ENCODE assay signal across 12 mouse cellular contexts in the genomic region with DNA sequence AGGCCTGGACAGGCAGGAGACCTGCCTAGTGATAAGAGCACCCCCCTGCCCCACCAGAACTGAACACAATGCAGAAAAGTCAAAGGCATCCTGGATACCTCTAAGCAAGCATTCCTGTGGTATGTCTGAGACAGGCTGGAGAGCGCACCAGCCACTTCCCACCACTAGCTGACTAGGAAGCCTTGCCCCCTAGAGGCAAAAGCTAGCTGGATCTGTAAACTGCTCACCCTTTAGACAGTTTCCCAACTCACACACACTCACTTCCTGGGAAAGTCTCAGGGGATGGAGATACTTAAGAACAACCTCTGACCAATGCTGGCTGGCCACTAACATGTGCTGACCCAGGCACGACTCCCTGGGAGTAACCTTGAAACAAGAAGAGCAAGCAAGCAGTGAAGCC. TPM values are rescaled to one million over a fixed set of nuclear protein-coding genes. Genes with fewer than 3 reads are reported as not detected.
DNase-seq lines count a peak whose midpoint lies in the region; ATAC-seq and TF ChIP-seq lines count a peak whose summit lies in the region.
"Had no signal": no experiment of that assay in that cellular context is flagged by ENCODE, and none has a peak within 500 bp of the region (broad histone marks: within the 10 kb centered on the region; RNA-seq: fewer than 3 reads in every experiment).

No protein-coding gene starts in this region.

- no peak overlapping the region for H3K4me3 ChIP-seq in liver, embryonic 14.5 days (ENCODE audit: insufficient read depth in 1 of 2, low read depth in 2 of 2, low read length in 2 of 2)
- H3K4me3 ChIP-seq in liver, embryonic 12.5 days, result no peak overlapping the region
- no peak overlapping the region for H3K4me3 ChIP-seq in ES-E14 (ENCODE audit: insufficient read depth in 1 of 2, low read depth in 1 of 2, low read length in 2 of 2, poor library complexity in 1 of 2, severe bottlenecking in 1 of 2)
- H3K4me3 ChIP-seq in embryonic facial prominence, embryonic 14.5 days (ENCODE audit: low read depth, low read length), result no peak overlapping the region
- H3K4me3 ChIP-seq: heart, embryonic 13.5 days; intestine, embryonic 15.5 days; neural tube, embryonic 12.5 days had no signal

- no peaks in the 10 kb centered on the region for H3K4me1 ChIP-seq in liver, embryonic 14.5 days (replicated peaks; ENCODE audit: control insufficient read depth in 2 of 2, insufficient read depth in 2 of 2, low read length in 1 of 2)
- H3K4me1 ChIP-seq in liver, embryonic 12.5 days, result peaks cover 16% of the 10 kb centered on the region
- no peaks in the 10 kb centered on the region; a peak in 1 of 4 replicates for H3K4me1 ChIP-seq in ES-E14 (ENCODE audit: control insufficient read depth in 2 of 2, insufficient read depth in 2 of 2, low read length in 2 of 2, poor library complexity in 1 of 2)
- no peaks in the 10 kb centered on the region for H3K4me1 ChIP-seq in embryonic facial prominence, embryonic 14.5 days (ENCODE audit: control insufficient read depth, insufficient read depth, low read length)

- DNase-seq in heart, adult 18-20 months, result peak; percentile 29 to 57
- DNase-seq in heart, postnatal 4 days, result no peak
- no peak for DNase-seq in liver, embryonic 14.5 days (ENCODE audit: low read depth in 3 of 3, low spot score in 3 of 3)
- peak; percentile 28 for DNase-seq in ES-E14 (ENCODE audit: low read depth, low spot score)
- peak; percentile 46 for DNase-seq in embryonic facial prominence, embryonic 14.5 days (ENCODE audit: low spot score)
- no peak for DNase-seq in c-Kit-positive CD71-positive TER-119-positive erythroid progenitor cells, embryonic 14.5 days (ENCODE audit: low spot score)
- DNase-seq in left cerebral cortex, adult 9 months (ENCODE audit: low spot score in 2 of 2), result no peak
- DNase-seq: thymus, postnatal 25 days had no signal

- no peak overlapping the region for H3K9ac ChIP-seq in liver, embryonic 14.5 days (replicated peaks)
- H3K9ac ChIP-seq in liver, embryonic 12.5 days, result no peak overlapping the region
- H3K9ac ChIP-seq in ES-E14 (ENCODE audit: insufficient read depth, low read depth, low read length, poor library complexity, severe bottlenecking), result no peak overlapping the region
- H3K9ac ChIP-seq in embryonic facial prominence, embryonic 14.5 days (ENCODE audit: low read depth, low read length), result no peak overlapping the region
- H3K9ac ChIP-seq: heart, embryonic 13.5 days; intestine, embryonic 15.5 days; neural tube, embryonic 12.5 days had no signal

- no peak overlapping the region for H3K4me2 ChIP-seq in liver, embryonic 14.5 days (ENCODE audit: low read depth)
- H3K4me2 ChIP-seq in liver, embryonic 12.5 days, result no peak overlapping the region
- H3K4me2 ChIP-seq in embryonic facial prominence, embryonic 14.5 days (ENCODE audit: low read depth, low read length), result no peak overlapping the region
- H3K4me2 ChIP-seq: heart, embryonic 13.5 days; intestine, embryonic 15.5 days; neural tube, embryonic 12.5 days had no signal

- H3K27me3 ChIP-seq in liver, embryonic 14.5 days (ENCODE audit: control insufficient read depth, insufficient read depth, low read length), result no peaks in the 10 kb centered on the region
- H3K27me3 ChIP-seq in liver, embryonic 12.5 days (replicated peaks), result no peaks in the 10 kb centered on the region
- no peaks in the 10 kb centered on the region for H3K27me3 ChIP-seq in embryonic facial prominence, embryonic 14.5 days (replicated peaks; ENCODE audit: control insufficient read depth, insufficient read depth, low read length)
- H3K27me3 ChIP-seq: heart, embryonic 13.5 days; intestine, embryonic 15.5 days; neural tube, embryonic 12.5 days had no signal

- H3K9me3 ChIP-seq in liver, embryonic 14.5 days (ENCODE audit: control insufficient read depth, low read length), result no peaks in the 10 kb centered on the region
- no peaks in the 10 kb centered on the region for H3K9me3 ChIP-seq in liver, embryonic 12.5 days (replicated peaks)
- no peaks in the 10 kb centered on the region for H3K9me3 ChIP-seq in ES-E14 (ENCODE audit: control insufficient read depth, insufficient read depth, low read depth, low read length)
- no peaks in the 10 kb centered on the region for H3K9me3 ChIP-seq in embryonic facial prominence, embryonic 14.5 days (ENCODE audit: control insufficient read depth, low read length)
- H3K9me3 ChIP-seq: heart, embryonic 13.5 days; intestine, embryonic 15.5 days; neural tube, embryonic 12.5 days had no signal

- no peak for ATAC-seq in liver, embryonic 14.5 days (ENCODE audit: insufficient read depth)
- ATAC-seq in liver, embryonic 12.5 days, result no peak
- peak; percentile 64 for ATAC-seq in embryonic facial prominence, embryonic 14.5 days (ENCODE audit: low read depth)
- ATAC-seq: intestine, embryonic 15.5 days had no signal

- 75% methylated on average over 2 of the region's 2 CpGs for WGBS in liver, embryonic 14.5 days (ENCODE audit: insufficient replicate concordance)
- 70% methylated on average over 2 of the region's 2 CpGs for WGBS in liver, embryonic 12.5 days (ENCODE audit: insufficient replicate concordance)
- 69% methylated on average over 2 of the region's 2 CpGs for WGBS in embryonic facial prominence, embryonic 14.5 days

- no peaks in the 10 kb centered on the region; the same call in 1 of the 2 replicates for H3K36me3 ChIP-seq in liver, embryonic 14.5 days (replicated peaks; ENCODE audit: control insufficient read depth, insufficient read depth, low read depth)
- H3K36me3 ChIP-seq in liver, embryonic 12.5 days, result peaks cover 73% of the 10 kb centered on the region
- H3K36me3 ChIP-seq in ES-E14 (ENCODE audit: control insufficient read depth, insufficient read depth, low read length, poor library complexity, severe bottlenecking), result peaks cover 29% of the 10 kb centered on the region
- H3K36me3 ChIP-seq in embryonic facial prominence, embryonic 14.5 days (ENCODE audit: control insufficient read depth, insufficient read depth, low read length), result peaks cover 82% of the 10 kb centered on the region

- in situ Hi-C loops in ES-E14 (cut with MboI; ENCODE audit: low sequenced_read_pairs in 2 of 2, unreplicated experiment in 2 of 2), result no loop called here

- no peak overlapping the region for H3K27ac ChIP-seq in liver, embryonic 14.5 days
- no peak overlapping the region for H3K27ac ChIP-seq in liver, embryonic 12.5 days
- no peak overlapping the region for H3K27ac ChIP-seq in ES-E14 (ENCODE audit: insufficient read depth, low read depth, low read length, poor library complexity, severe bottlenecking)
- H3K27ac ChIP-seq in embryonic facial prominence, embryonic 14.5 days (replicated peaks; ENCODE audit: low read depth, low read length), result no peak overlapping the region
- H3K27ac ChIP-seq: heart, embryonic 13.5 days; intestine, embryonic 15.5 days; neural tube, embryonic 12.5 days had no signal

- TF ChIP-seq CTCF in liver, embryonic 14.5 days (IDR thresholded peaks at IDR 0.05; ENCODE audit: low read depth), result peak; percentile 49

- no peak for TF ChIP-seq EP300 in liver, embryonic 14.5 days (IDR thresholded peaks at IDR 0.05; ENCODE audit: low read depth)

TF ChIP-seq in ES-E14, 5 proteins besides CTCF, POLR2A, EP300 and RAD21:
- TF ChIP-seq HCFC1 (IDR thresholded peaks at IDR 0.05; ENCODE audit: borderline replicate concordance, insufficient read depth, low read length) (no peak), MAFK (IDR thresholded peaks at IDR 0.05; ENCODE audit: insufficient read depth, low read depth, low read length) (no peak), ZNF384 (IDR thresholded peaks at IDR 0.05; ENCODE audit: low read depth, low read length) (no peak), ZC3H11A (IDR thresholded peaks at IDR 0.05; ENCODE audit: borderline replicate concordance, low read depth, low read length) (no peak), CHD2 (IDR thresholded peaks at IDR 0.05; ENCODE audit: low read depth, low read length) (no peak)

RNA-seq across cellular contexts. Expression of a gene that starts 8.0 kb away (rescaled TPM):
- 10 to 100 TPM; 34.6 to 42.9 TPM for total RNA-seq in heart, adult 18-20 months (2021)
- total RNA-seq in heart, postnatal 4 days (2021), result 10 to 100 TPM; 72.7 to 73.7 TPM
- 22.2 and 23.1 TPM in 2 replicates for polyA plus RNA-seq in liver, embryonic 14.5 days (2012; rRNA removed)
- 13.6 and 15.4 TPM in 2 replicates for polyA plus RNA-seq in liver, embryonic 14.5 days (2014; fragmentation: Nextera tagmentation; extraction: Ambion mirVana)
- polyA plus RNA-seq in liver, embryonic 12.5 days (2016; fragmentation: Nextera tagmentation; extraction: Ambion mirVana), result 30.3 and 33.7 TPM in 2 replicates
- 64.8 and 90.3 TPM in 2 replicates for total RNA-seq in ES-E14 (2012; rRNA removed)
- 79.3 and 83.1 TPM in 2 replicates for polyA plus RNA-seq in embryonic facial prominence, embryonic 14.5 days (2014; fragmentation: Nextera tagmentation; extraction: Ambion mirVana)

RNA-seq across cellular contexts. Expression of a gene that starts 12.9 kb away (rescaled TPM):
- 10 to 100 TPM; 83.0 to 85.6 TPM for total RNA-seq in heart, adult 18-20 months (2021)
- total RNA-seq in heart, postnatal 4 days (2021), result 10 to 100 TPM; 52.4 to 63.5 TPM
- 6.1 and 6.9 TPM in 2 replicates for polyA plus RNA-seq in liver, embryonic 14.5 days (2012; rRNA removed)
- polyA plus RNA-seq in liver, embryonic 14.5 days (2014; fragmentation: Nextera tagmentation; extraction: Ambion mirVana), result 5.3 and 5.8 TPM in 2 replicates
- 12.7 and 13.6 TPM in 2 replicates for polyA plus RNA-seq in liver, embryonic 12.5 days (2016; fragmentation: Nextera tagmentation; extraction: Ambion mirVana)
- total RNA-seq in ES-E14 (2012; rRNA removed), result 46.0 and 57.4 TPM in 2 replicates
- 17.6 and 18.8 TPM in 2 replicates for polyA plus RNA-seq in embryonic facial prominence, embryonic 14.5 days (2014; fragmentation: Nextera tagmentation; extraction: Ambion mirVana)

RNA-seq across cellular contexts. Expression of a gene that starts 40.9 kb away (rescaled TPM):
- 1 to 10 TPM; 6.4 to 7.8 TPM for total RNA-seq in heart, adult 18-20 months (2021)
- 10 to 100 TPM; 14.2 to 14.6 TPM for total RNA-seq in heart, postnatal 4 days (2021)
- 17.0 and 23.1 TPM in 2 replicates for polyA plus RNA-seq in liver, embryonic 14.5 days (2012; rRNA removed)
- polyA plus RNA-seq in liver, embryonic 14.5 days (2014; fragmentation: Nextera tagmentation; extraction: Ambion mirVana), result 13.5 and 17.4 TPM in 2 replicates
- polyA plus RNA-seq in liver, embryonic 12.5 days (2016; fragmentation: Nextera tagmentation; extraction: Ambion mirVana), result 23.5 and 24.3 TPM in 2 replicates
- 55.6 and 87.0 TPM in 2 replicates for total RNA-seq in ES-E14 (2012; rRNA removed)
- polyA plus RNA-seq in embryonic facial prominence, embryonic 14.5 days (2014; fragmentation: Nextera tagmentation; extraction: Ambion mirVana), result 28.5 and 29.0 TPM in 2 replicates

Comparison
In these comparisons a context has a peak if more than half of its experiments do, and no peak if none do; other contexts are left out.
1. DNase-seq: peak in heart, adult 18-20 months (2 of 2), ES-E14 (single experiment) and embryonic facial prominence, embryonic 14.5 days (single experiment); none in heart, postnatal 4 days (single experiment), liver, embryonic 14.5 days (0 of 3), c-Kit-positive CD71-positive TER-119-positive erythroid progenitor cells, embryonic 14.5 days (single experiment) and left cerebral cortex, adult 9 months (0 of 2).